Mouse (Mus musculus) urinary bladder, postnatal 14 days (tissue): ENCODE results near the gene Orai3.

Experiments used
- DNase-seq: peaks from one replicate; pipeline ENCODE4 v3.0.0; 2021; ENCODE audit warnings: low spot score

The Orai3 gene

GRCm38 (mm10) chr7:127799738-127800137 lies 30.1 kb downstream of the Orai3 start:
- DNase-seq = no peak

- peak; percentile 96 for DNase-seq
Measured at GRCm38 (mm10) chr7:127800435-127801009, 30.9 kb downstream of the Orai3 start, which contains the start of gene Hsd3b7. Hsd3b7 (plus strand) TSS chr7:127800604.

GRCm38 (mm10) chr7:127801010-127801621 lies 31.5 kb downstream of the Orai3 start:
- peak; percentile 49 for DNase-seq

- no peak for DNase-seq
Measured at GRCm38 (mm10) chr7:127802313-127802712, 32.7 kb downstream of the Orai3 start.

- DNase-seq = no peak
Measured at GRCm38 (mm10) chr7:127808821-127809220, 39.2 kb downstream of the Orai3 start.

- DNase-seq = no peak
Measured at GRCm38 (mm10) chr7:127809846-127810245, 40.2 kb downstream of the Orai3 start.

- DNase-seq = no peak
Measured at GRCm38 (mm10) chr7:127810650-127811049, 41.0 kb downstream of the Orai3 start.

- no peak for DNase-seq
Measured at GRCm38 (mm10) chr7:127811240-127811639, 41.6 kb downstream of the Orai3 start.

- DNase-seq = no peak
Measured at GRCm38 (mm10) chr7:127812292-127812691, 42.7 kb downstream of the Orai3 start.

GRCm38 (mm10) chr7:127813821-127814220 lies 44.2 kb downstream of the Orai3 start:
- no peak for DNase-seq

- peak; percentile 53 for DNase-seq
Measured at GRCm38 (mm10) chr7:127814241-127814921, 44.8 kb downstream of the Orai3 start.

GRCm38 (mm10) chr7:127815116-127815665 lies 45.6 kb downstream of the Orai3 start:
- no peak for DNase-seq

GRCm38 (mm10) chr7:127815954-127816821 lies 46.6 kb downstream of the Orai3 start:
- DNase-seq = peak; percentile 61

- no peak for DNase-seq
Measured at GRCm38 (mm10) chr7:127817053-127817452, 47.4 kb downstream of the Orai3 start.

- DNase-seq = no peak
Measured at GRCm38 (mm10) chr7:127817776-127818175, 48.2 kb downstream of the Orai3 start.

GRCm38 (mm10) chr7:127820836-127821509 lies 51.4 kb downstream of the Orai3 start:
- no peak for DNase-seq

GRCm38 (mm10) chr7:127822494-127822893 lies 52.9 kb downstream of the Orai3 start:
- no peak for DNase-seq

- DNase-seq = no peak
Measured at GRCm38 (mm10) chr7:127823236-127824171, 53.9 kb downstream of the Orai3 start.

GRCm38 (mm10) chr7:127824176-127824871 lies 54.7 kb downstream of the Orai3 start, which contains the start of the genes Stx4a and Stx1b:
Stx4a (plus strand) TSS chr7:127824294.
Stx1b (minus strand) TSS chr7:127824549.
- no peak for DNase-seq
